Mouse (Mus musculus) heart, embryonic 15.5 days (tissue): ENCODE results near the gene Paqr4. TPM values are rescaled to one million over a fixed set of nuclear protein-coding genes. Genes with fewer than 3 reads are reported as not detected.
A peak's percentile ranks its signal among the peaks of the same experiment; 100 is the strongest.
"Not testable (repeated sequence)": the region's sequence is repeated elsewhere in the genome, so short reads cannot be mapped to it uniquely, and the experiment has no call there.

Experiments
- ATAC-seq: fragments of 200-750 bp; cut with Nextera tagmentation; replicated peaks from 2 replicates; pipeline ENCODE4 v1.8.0; 2017; ENCODE audit warnings: low read depth, moderate TSS enrichment; ENCODE audit not compliant: insufficient number of reproducible peaks, insufficient read depth, low FRiP score
- H3K27ac ChIP-seq: fragments of 300-500 bp; sonication (generic); 2 replicates; pipeline ENCODE4 v1.5.1; 2015; ENCODE audit warnings: mild to moderate bottlenecking, inconsistent platforms
- H3K27me3 ChIP-seq: fragments of 300-500 bp; sonication (generic); 2 replicates; pipeline ENCODE4 v1.6.1; 2015; ENCODE audit warnings: inconsistent platforms
- H3K36me3 ChIP-seq: fragments of 300-500 bp; sonication (generic); 2 replicates; pipeline ENCODE4 v1.6.1; 2015; ENCODE audit warnings: mild to moderate bottlenecking, inconsistent platforms
- H3K4me1 ChIP-seq: fragments of 300-500 bp; sonication (generic); replicated peaks from 2 replicates; pipeline ENCODE4 v1.6.1; 2015; ENCODE audit warnings: inconsistent platforms
- H3K4me2 ChIP-seq: fragments of 300-500 bp; sonication (generic); 2 replicates; pipeline ENCODE4 v1.6.1; 2015; ENCODE audit warnings: inconsistent platforms, mild to moderate bottlenecking, moderate library complexity
- H3K4me3 ChIP-seq: fragments of 300-500 bp; sonication (generic); 2 replicates; pipeline ENCODE4 v1.5.1; 2015; ENCODE audit warnings: mild to moderate bottlenecking, inconsistent platforms
- H3K9ac ChIP-seq: fragments of 300-500 bp; sonication (generic); 2 replicates; pipeline ENCODE4 v1.6.1; 2015; ENCODE audit warnings: mild to moderate bottlenecking, inconsistent platforms
- H3K9me3 ChIP-seq: fragments of 300-500 bp; sonication (generic); replicated peaks from 2 replicates; pipeline ENCODE4 v1.6.1; 2016; ENCODE audit warnings: inconsistent platforms
- WGBS: fragments of 180-500 bp; shearing (Covaris S2); methylation state at CpG from one replicate; pipeline ENCODE4 v1.1.7; 2015; ENCODE audit warnings: mixed read lengths; 5-methylcytosine and 5-hydroxymethylcytosine counted together
- polyA plus RNA-seq: library from polyadenylated mRNA; unstranded; fragments of >200 nt; fragmentation: Nextera tagmentation; extraction: Ambion mirVana; gene quantifications from 2 replicates; pipeline ENCODE4 v1.2.1, GENCODE M21; 2015

Paqr4 gene
- polyA plus RNA-seq, 1 experiment from 2014 or later = 13.5 TPM

DNA sequence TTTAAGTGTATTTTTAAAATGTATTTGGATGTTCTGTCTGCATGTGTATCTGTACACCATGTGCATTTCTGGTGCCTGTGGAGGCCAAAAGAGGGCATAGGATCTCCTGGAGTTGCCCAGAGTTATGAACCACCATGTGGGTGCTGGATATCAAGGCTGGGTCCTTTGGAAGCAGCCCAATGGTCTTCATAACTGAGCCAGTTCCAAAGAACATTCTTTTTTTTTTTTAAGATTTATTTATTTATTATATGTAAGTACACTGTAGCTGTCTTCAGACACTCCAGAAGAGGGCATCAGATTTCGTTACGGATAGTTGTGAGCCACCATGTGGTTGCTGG, 31.5 kb upstream of the Paqr4 start:
- peaks cover 13% of the 10 kb centered on the region for H3K4me1 ChIP-seq
- 78% methylated on average over 2 of the region's 2 CpGs for WGBS
- H3K9me3 ChIP-seq, ATAC-seq, H3K4me3 ChIP-seq, H3K9ac ChIP-seq, H3K27me3 ChIP-seq, H3K27ac ChIP-seq, H3K36me3 ChIP-seq, H3K4me2 ChIP-seq: not testable (repeated sequence)

DNA sequence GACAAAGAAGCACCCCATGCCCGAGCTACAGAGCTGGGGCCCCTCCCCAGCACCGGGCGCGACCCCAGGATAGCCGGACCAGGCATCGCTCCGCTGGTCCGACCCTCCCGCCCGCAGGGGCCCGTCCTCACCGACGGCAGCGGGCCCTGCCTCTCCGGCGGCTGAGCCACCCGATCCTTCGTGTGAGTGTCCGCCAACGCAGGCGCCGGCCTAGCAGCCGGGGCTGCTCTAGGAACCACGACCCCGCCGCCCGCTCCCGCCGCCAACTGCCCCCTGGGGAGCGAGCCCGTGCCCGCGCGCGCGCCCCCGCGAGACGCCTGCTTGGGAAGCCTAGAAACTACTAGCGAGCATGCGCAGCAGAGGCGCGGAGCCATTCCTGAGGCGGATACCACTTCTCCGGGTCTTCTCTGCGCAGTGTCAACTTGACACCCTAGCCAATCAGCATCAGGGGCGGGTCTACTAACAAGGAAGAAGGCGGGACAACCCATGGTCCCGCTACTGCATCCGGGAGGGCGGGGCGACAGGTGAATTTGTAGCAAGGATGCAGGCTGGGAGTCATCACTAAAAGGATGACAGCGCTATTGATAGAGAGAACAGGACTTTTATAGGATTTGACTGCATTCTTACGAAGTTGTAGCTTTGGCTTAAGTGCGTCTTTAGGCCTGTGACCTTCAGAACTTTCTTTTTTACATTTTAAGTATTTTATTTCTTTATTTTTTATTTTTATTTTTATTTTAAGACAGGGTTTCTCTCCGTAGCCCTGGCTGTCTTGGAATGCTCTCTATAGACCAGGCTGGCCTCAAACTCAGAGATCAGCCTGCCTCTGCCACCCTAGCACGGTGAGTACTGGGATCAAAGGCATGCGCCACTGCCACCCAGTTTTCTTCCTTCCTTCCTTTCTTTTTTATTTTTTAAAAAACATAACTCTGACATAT, 30.9 kb upstream of the Paqr4 start, which contains the start of gene Flywch1:
TSS of gene Flywch1 (minus strand) at position 319 of the 935 bp plus-strand sequence.
- peak within 1 kb of the TSS; percentile 85 for H3K27ac ChIP-seq
- peak within 1 kb of the TSS; percentile 93 for H3K4me3 ChIP-seq
- ATAC-seq = peak; percentile 98
- H3K4me1 ChIP-seq = peaks cover 13% of the 10 kb centered on the region
- H3K9ac ChIP-seq = peak within 1 kb of the TSS; percentile 93
- WGBS = 4% methylated on average over 58 of the region's 58 CpGs
- H3K36me3 ChIP-seq = no peaks in the 10 kb centered on the region
- peak within 1 kb of the TSS; percentile 72 for H3K4me2 ChIP-seq
- no peaks in the 10 kb centered on the region for H3K9me3 ChIP-seq
- H3K27me3 ChIP-seq = no peaks in the 10 kb centered on the region

DNA sequence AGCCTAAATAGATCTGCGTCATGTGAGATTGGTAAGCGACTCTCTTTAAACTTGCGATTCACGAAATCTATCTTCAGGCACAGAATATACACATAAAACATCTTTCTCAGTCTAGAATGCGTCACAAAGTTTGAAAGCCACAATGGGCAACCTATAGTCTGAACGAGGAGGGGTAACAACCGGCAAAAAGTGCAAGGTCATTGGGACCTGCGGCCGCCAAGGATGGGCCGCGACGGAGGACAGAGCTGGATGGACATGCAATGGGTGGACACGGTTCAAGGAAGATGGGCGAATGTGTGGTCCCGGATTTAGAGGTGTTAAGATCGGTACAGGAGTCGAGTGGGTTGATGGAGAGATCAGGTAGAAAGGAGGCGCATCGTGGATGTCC, 30.2 kb upstream of the Paqr4 start:
- peak overlapping the region; percentile 93 for H3K4me3 ChIP-seq
- no peak; the same call in 1 of the 2 replicates for ATAC-seq

DNA sequence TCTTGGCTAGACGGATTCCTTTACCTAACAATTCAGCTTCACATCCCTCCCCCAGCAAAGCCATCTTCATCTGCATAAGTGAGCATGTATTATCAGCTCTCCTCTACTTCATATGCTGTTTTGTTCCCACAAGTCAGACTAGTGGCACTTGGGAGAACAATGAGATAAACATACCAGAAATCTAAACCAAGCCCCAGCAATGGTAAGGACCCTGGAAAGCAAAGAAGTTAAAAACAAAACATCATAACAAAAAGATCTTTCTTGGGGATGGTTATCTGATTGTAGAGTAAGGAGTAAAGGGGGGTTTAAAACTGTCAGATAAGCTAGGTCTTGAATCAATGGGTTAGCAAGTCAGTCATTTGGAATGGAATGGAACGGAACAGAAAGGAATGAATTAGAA, 29.8 kb upstream of the Paqr4 start:
- no peaks in the 10 kb centered on the region for H3K36me3 ChIP-seq
- peak overlapping the region; percentile 85; the same call in 1 of the 2 replicates for H3K27ac ChIP-seq
- no peaks in the 10 kb centered on the region for H3K9me3 ChIP-seq
- ATAC-seq = no peak
- H3K9ac ChIP-seq = peak overlapping the region; percentile 93; the same call in 1 of the 2 replicates
- 18% methylated on average over 2 of the region's 2 CpGs for WGBS
- H3K4me3 ChIP-seq = peak overlapping the region; percentile 93
- peaks cover 13% of the 10 kb centered on the region for H3K4me1 ChIP-seq
- peak overlapping the region; percentile 72 for H3K4me2 ChIP-seq
- no peaks in the 10 kb centered on the region for H3K27me3 ChIP-seq

More for the DNA sequence above, 30.2 kb upstream of the Paqr4 start:
- Histone ChIP-seq H3K9ac (peak overlapping the region; percentile 93), H3K4me2 (peak overlapping the region; percentile 72), H3K36me3 (no peaks in the 10 kb centered on the region), H3K27me3 (no peaks in the 10 kb centered on the region), H3K9me3 (no peaks in the 10 kb centered on the region), H3K4me1 (peaks cover 13% of the 10 kb centered on the region), H3K27ac (peak overlapping the region; percentile 85)
- under 1% methylated on average over 19 of the region's 19 CpGs for WGBS

DNA sequence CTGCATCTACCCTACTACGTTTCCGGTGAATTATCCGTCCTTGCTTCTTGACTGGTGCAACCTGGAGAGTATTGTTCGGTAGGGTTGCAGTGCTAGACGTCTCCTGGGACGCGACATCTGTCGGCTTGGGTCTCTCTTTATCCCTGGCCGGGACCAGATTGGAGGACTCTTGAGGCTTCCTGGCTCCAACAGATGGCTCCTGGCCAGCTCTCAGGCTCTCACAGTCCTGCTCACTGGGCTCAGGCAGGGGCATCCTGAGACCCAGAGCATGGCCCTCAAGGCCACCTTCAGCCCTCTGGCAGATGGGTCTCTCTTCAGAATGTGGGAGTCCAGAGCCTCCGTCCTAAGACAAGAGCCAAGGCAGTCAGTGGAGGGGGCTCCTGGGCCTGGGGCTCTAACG, 22.3 kb upstream of the Paqr4 start:
- H3K36me3 ChIP-seq = peaks cover 30% of the 10 kb centered on the region
- H3K27ac ChIP-seq = no peak overlapping the region
- no peak overlapping the region for H3K4me2 ChIP-seq
- ATAC-seq = no peak
- H3K4me1 ChIP-seq = no peaks in the 10 kb centered on the region
- no peak overlapping the region for H3K4me3 ChIP-seq
- H3K9me3 ChIP-seq = no peaks in the 10 kb centered on the region
- H3K9ac ChIP-seq = no peak overlapping the region
- no peaks in the 10 kb centered on the region for H3K27me3 ChIP-seq
- WGBS = 87% methylated on average over 11 of the region's 11 CpGs

DNA sequence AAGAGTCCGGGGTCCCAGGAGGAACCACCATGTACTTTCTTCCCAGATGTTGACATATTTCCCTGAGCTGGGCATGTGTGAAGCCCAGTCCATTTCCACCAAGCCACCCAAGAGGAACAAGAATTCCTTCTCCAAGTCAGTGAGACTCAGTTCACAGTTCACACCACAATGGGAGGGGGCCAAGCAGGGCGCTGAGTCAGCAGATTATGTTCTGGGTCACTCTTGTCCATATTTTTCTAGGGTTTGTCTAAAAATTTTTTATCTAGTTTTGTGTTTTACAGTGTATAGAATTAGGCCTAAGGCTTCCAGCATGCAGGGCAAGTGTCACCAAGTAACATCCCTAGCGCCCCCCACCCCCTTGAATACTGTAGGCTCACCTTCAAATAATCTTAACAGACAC, 20.5 kb upstream of the Paqr4 start:
- Histone ChIP-seq H3K36me3 (peaks cover 48% of the 10 kb centered on the region), H3K27ac (no peak overlapping the region), H3K9ac (no peak overlapping the region), H3K4me2 (no peak overlapping the region), H3K4me1 (no peaks in the 10 kb centered on the region), H3K27me3 (no peaks in the 10 kb centered on the region), H3K9me3 (no peaks in the 10 kb centered on the region), H3K4me3 (no peak overlapping the region)
- ATAC-seq = no peak
- WGBS = 95% methylated on average over 3 of the region's 3 CpGs

DNA sequence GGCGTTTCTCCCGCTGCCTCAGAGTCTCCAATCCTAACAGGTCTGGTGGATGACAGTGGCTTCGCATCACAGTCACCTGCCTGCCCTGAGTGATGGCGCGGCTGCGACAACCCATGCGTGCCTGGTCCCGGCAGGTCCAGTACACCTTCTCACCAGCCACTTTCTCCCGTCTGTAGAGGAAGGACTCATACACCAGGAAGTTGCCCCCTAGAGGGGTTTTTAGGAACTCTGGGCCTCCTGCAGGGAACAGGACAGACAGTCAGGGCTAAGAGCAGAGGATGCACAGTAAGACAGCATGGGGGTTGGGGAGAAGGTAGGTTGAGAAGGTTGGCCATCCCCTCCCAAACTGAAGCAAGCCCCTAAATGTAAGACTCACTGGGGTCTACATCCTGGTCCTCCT, 19.6 kb upstream of the Paqr4 start:
- 93% methylated on average over 9 of the region's 9 CpGs for WGBS
- Histone ChIP-seq H3K9ac (no peak overlapping the region), H3K36me3 (peaks cover 58% of the 10 kb centered on the region)

DNA sequence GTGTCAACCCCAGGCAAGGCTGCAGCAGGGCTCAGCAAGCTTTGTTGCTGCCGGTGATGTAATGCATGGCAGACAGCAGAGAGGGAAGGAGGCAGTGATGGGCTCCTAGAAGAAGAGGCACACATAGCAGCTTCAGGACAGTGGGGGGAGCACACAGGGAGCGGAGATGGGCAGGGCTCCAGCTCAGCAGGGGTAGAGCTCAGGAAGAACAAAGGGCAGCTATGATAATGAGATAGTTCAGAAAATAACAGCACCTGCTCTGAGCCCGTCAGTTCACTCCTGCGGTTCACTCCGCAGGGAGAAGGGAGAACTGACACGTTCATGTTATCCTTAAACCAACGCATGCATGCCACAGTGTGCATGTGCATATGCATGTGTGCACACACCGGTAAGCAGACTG, 18.1 kb upstream of the Paqr4 start:
- Histone ChIP-seq H3K9ac (no peak overlapping the region), H3K27ac (no peak overlapping the region), H3K27me3 (no peaks in the 10 kb centered on the region), H3K9me3 (no peaks in the 10 kb centered on the region), H3K4me1 (no peaks in the 10 kb centered on the region), H3K36me3 (peaks cover 68% of the 10 kb centered on the region), H3K4me3 (no peak overlapping the region), H3K4me2 (no peak overlapping the region)
- 87% methylated on average over 8 of the region's 8 CpGs for WGBS
- no peak for ATAC-seq

More for the DNA sequence above, 19.6 kb upstream of the Paqr4 start:
- H3K27me3 ChIP-seq = no peaks in the 10 kb centered on the region
- no peaks in the 10 kb centered on the region for H3K9me3 ChIP-seq
- H3K4me3 ChIP-seq = no peak overlapping the region
- no peak overlapping the region for H3K4me2 ChIP-seq
- H3K4me1 ChIP-seq = no peaks in the 10 kb centered on the region
- no peak for ATAC-seq
- no peak overlapping the region for H3K27ac ChIP-seq

DNA sequence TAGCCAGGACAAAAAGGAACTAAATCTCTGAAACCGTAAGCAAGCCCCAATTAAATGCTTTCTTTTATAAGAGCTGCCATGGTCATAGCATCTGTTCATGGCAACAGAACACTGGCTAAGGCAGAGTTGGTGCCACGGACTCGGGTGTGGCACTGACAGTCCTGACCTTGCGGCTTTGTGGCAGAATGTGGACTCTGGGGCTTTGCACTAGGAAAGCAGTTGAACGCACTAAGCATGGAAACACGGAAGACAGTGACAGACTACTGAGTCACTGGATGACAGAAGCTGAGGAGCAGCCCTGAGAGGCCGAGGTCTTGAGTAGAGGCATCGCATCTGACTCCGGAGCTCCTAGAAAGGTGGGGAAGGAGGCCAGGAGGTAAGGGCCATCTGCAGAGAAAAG, 16.9 kb upstream of the Paqr4 start:
- Histone ChIP-seq H3K9me3 (no peaks in the 10 kb centered on the region), H3K36me3 (peaks cover 80% of the 10 kb centered on the region), H3K27me3 (no peaks in the 10 kb centered on the region), H3K4me2 (no peak overlapping the region), H3K9ac (no peak overlapping the region), H3K4me3 (no peak overlapping the region), H3K4me1 (no peaks in the 10 kb centered on the region), H3K27ac (no peak overlapping the region)
- 95% methylated on average over 9 of the region's 9 CpGs for WGBS
- ATAC-seq = no peak

DNA sequence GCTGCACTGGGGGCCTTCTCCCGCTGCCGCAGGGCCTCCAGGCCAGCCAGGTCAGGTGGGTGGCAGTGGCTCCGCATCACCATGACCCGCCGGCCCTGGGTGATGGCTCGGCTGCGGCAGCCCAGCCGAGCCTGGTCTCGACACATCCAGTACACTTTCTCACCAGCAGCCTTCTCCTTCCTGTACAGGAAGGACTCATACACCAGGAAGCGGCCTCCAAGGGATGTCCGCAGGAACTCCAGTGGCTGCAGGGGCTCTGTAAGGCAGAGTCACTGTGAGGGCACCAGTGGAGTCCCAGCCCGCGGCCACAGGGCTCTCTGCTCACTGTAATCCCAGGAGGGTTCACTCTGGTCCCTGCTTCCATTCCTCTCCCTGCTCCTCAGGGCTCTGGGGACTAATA, 15.0 kb upstream of the Paqr4 start:
- 80% methylated on average over 13 of the region's 13 CpGs for WGBS

DNA sequence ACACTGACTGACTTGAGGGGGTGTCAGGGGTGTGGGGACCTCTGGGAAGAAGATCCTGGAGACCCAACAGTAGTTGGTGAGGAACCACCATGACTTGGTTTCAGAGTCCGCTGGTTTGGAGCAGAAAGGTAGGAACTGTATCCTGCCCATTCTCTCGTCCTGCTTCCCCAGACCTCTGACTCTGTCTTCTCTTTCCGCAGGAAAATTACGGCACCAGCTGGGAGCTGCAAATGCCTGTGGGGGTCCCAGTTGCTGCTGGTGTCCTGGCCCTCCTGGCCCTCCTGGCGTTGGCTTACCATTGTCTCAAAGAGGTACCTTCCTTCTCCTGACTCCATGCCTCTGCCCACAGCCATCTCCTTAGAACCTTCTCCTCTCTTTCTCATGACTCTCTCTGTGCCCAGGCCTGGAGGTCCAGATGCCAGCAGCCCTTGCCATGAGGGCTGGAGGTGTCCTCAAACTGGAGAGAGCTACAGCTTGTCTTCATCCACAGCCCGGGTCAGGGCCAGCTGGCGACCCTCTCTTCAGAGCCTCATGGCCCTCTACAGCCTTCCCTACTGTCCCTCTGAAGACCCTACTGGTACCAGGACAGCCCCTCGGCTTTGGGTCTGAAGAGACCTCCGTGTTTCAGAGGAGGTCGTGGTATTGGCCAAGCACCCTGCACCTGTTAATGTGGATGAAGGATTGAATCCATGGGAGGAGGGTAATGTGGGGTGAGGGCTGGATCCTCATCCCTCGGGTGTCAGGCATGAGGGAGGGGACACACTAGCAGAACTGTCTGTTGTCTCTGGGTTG, 8.9 kb upstream of the Paqr4 start:
- peak overlapping the region; percentile 48 for H3K4me2 ChIP-seq
- WGBS = 77% methylated on average over 11 of the region's 11 CpGs
- H3K27me3 ChIP-seq = peaks cover 37% of the 10 kb centered on the region
- ATAC-seq = no peak
- H3K4me3 ChIP-seq = peak overlapping the region; percentile 31
- H3K36me3 ChIP-seq = peaks cover 33% of the 10 kb centered on the region
- peaks cover 21% of the 10 kb centered on the region for H3K4me1 ChIP-seq
- H3K27ac ChIP-seq = no peak overlapping the region
- H3K9ac ChIP-seq = no peak overlapping the region
- no peaks in the 10 kb centered on the region for H3K9me3 ChIP-seq

More for the DNA sequence above, 15.0 kb upstream of the Paqr4 start:
- no peak overlapping the region; the same call in 1 of the 2 replicates for H3K27ac ChIP-seq
- no peak overlapping the region for H3K4me3 ChIP-seq
- ATAC-seq = no peak
- no peaks in the 10 kb centered on the region for H3K27me3 ChIP-seq
- peaks cover 88% of the 10 kb centered on the region for H3K36me3 ChIP-seq
- H3K9ac ChIP-seq = no peak overlapping the region
- H3K9me3 ChIP-seq = no peaks in the 10 kb centered on the region
- no peak overlapping the region; the same call in 1 of the 2 replicates for H3K4me2 ChIP-seq
- no peaks in the 10 kb centered on the region for H3K4me1 ChIP-seq
